Mouse (Mus musculus) left cerebral cortex, adult 8-10 months (tissue): ENCODE measurements around the gene Gtf2h2. TPM values are rescaled to one million over a fixed set of nuclear protein-coding genes. Genes with fewer than 3 reads are reported as not detected.
"Not testable (repeated sequence)": the region's sequence is repeated elsewhere in the genome, so short reads cannot be mapped to it uniquely, and the experiment has no call there.

Experiments
- DNase-seq, 2 experiments: peaks; one replicate each; pipeline ENCODE4 v3.0.0; 2022; ENCODE audit warnings: low spot score in 2 of 2
- total RNA-seq, 4 experiments: library from RNA; stranded (reverse); gene quantifications; 2 replicates each; pipeline ENCODE4 v1.2.4; 2022

The Gtf2h2 gene
- total RNA-seq, 4 experiments from 2014 or later: 35.2 to 43.7 (median 40.5) TPM

DNA sequence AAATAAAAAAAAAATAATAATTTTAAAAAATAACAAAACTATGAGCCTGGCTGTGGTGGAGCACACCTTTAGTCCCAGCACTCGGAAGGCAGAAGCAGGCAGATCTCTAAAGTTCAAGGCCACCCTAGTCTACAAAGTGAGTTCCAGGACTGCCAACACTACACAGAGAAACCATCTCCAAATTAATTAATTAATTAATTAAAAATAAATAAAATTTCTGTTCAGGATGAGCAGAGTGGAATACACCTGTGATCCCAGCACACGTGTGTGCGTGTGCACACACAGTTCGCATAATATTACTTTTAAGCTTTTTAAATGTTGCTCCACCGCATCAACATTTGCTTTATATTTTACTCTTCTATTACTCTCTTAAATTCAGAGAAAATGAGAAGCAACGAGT, 756 bp downstream of the Gtf2h2 start:
- DNase-seq: no peak

DNA sequence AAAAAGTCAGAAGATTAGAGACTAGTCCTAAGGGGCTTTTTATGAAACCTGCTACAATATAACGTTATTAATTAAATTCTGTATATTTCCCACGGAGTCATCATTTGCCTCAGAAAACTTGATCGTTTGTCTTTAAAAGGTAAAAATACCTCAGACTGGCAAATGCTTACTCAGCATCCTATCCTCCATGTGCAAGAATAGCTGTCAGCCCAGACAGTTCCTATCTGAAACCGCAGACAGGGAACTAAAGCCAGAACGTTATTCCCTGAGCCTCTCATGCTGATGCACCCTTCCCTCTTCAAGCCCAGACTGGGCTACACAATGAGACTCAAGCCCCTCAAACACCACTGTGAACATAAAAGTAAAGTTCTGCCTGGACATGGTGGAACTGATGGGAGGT, 2.0 kb downstream of the Gtf2h2 start:
- no peak for DNase-seq

DNA sequence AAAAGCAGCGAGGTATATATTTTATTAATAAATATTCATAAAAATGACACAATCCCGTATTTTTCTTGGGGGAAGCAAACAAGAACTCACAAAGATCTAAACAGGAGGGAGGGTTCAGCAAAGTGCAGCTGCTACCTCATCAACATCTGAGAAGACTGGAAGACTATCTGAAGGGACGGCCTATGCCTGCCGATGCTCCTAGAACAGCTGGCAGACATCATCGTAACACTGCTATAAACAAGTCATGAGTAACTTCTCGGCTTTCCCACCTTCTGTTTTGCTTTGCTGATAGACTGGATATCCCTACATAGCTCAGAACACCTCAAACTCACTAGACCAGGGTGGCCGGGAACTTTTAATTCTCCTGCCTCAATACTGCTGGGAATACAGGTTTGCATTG, 8.8 kb downstream of the Gtf2h2 start:
- DNase-seq: no peak

DNA sequence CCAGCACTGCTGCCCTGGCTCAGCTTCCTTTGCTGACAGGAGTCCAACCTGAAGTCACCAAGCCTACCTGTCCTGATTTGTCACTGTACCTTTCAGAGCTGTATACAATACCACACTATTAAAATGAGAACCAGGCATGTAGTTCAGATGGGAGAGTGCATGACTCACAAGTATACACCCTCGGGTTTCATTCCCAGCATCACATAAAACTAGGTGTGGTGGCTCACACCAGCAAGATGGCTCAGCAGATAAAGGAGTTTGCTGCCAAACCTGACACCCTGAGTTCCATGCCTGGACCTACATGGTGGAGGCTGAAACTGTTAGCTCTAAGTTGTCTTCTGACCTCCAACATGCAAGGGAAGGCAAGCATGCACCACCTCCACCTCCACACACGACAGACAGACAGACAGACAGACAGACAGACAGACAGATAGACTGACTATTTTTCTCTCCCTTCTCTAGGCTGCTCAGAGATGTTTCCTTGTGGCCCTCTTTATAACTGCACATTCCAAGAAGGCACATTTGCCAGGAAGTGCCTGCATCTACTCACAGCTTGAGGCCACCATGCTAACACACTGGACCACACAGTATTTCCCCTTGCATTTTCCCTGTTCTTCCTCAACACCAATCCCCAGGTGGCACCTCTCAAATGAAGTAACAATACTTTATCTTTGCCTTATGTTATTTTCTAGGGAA, 28.7 kb downstream of the Gtf2h2 start:
- DNase-seq: no peak

DNA sequence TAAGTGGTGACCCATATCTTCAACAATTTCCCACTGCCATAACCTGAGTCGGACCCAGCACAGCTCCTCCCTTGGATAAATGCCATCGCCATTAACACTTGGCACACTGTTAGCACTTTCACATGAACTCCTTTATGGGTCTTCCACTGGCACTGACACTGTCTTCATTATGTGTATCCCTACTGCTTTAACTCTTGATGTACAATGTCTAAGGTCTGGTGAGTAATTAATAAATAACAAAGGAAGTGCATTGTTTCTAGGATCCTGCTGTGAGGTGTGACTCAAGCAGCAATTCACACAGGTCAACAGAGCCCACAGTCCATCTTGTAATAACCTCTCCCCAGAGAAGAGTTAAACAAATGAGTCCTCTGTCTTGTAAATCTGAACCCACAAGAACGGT, 31.0 kb downstream of the Gtf2h2 start:
- DNase-seq: no peak

DNA sequence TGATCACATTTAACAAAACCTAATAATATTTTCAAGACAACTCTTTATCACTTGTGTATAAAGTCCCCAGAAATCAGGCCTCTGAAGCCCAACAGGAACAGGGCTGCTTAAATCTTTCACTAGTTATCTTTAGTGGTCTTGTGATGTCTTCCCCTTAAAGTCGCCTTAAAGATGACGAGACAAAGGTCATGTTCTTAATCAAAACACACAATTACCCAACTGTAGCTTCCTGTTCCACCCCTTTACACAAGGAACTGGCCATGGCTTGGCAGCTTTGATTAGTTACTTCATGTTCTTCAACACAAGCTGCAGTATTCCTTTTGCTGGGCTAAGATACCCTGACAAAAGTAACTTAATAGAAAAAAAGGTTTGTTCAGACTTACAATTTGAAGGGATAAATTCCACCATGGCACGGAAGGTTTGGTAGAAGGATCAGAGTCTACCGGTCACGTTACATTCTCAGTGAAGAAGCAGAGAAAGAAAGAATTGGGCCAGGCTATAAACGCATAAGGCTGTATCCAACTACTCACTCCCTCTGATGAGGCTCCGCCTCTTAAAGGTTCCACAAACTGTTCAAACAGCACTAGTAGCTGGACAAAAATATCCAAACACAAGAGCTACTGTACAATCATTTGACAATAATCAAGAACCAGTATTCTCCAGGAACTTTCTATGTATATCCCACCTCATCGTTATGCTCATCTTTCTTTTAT, 39.8 kb downstream of the Gtf2h2 start, which contains the start of gene Naip1:
Gene Naip1, minus strand, starts transcription at position 455 of the 713 bp plus-strand sequence.
- DNase-seq: not testable (repeated sequence)

DNA sequence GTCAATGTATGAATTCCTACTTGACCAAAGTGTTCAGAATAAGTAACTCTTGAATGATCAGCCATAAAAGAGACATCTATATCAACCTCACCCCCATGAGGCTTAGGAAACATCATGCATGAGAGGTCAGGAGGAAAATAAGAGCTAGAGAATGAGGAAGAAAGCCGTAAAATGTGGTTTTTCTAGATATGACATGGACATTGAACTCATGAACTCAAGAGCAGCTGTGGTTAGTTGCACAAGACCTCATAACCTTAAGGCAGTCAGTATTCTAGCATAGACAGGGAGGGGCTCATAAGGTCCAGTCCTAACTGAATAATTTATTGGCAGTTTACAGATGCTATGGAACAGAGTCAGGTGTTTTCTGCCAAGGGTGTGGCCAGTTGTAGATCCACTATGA, 42.9 kb downstream of the Gtf2h2 start:
- no peak for DNase-seq

DNA sequence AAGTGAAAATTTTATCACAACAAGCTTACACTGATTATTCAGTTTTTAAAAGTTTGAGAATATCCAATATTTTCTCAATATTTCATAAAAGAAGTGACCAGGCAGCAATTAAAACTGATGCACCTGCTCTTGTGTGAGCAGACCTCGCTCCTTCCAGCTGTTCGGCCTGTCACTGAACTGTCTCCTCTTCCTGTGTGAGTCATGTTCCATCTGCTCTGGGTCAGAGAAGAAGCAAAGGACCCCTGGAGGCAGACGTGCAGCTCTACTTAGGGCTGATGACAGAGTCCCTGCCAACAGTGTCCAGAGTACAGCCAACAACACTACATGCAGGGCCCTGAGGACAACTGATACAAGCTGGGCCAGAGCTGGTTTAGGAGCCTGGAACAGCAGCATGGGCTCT, 52.3 kb downstream of the Gtf2h2 start:
- no peak for DNase-seq

DNA sequence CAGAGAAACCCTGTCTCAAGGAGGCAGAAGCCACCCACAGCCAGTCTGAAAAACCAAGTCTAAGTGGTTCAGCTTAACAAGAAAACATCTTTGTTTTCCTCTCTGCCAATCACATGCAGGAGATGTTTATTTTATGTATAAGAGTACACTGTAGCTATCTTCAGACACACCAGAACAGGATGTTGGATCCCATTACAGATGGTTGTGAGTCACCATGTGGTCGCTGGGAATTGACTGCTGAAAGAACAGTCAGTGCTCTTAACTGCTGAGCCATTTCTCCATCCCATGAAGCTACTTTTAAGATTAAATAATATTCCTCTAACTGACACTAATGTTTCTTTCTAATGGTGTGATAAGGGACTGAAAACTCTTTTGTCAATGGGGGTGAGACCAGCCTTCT, 53.7 kb downstream of the Gtf2h2 start:
- DNase-seq: no peak

DNA sequence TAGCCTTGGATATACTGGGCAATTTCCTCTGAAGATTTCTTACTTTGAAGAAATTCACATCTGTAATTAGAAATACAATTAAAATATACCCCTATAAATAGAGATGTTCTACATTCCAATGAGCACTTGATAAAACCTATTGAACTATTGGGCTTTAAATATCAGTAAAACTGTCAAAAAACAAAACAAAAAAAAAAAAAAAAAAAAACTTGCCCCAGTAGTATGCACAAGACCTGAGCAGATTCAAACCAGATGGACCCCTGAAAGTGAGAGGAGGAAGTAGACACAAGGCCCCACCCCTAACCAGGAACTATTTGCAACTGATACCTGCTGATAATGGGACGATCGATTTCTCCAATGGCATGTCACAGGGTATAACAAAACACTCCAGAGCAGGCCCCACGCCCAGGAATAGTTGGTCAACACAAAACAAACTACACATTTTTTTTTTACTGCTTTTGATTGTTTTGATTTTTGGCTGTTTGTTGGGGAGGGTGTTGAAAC, 55.0 kb downstream of the Gtf2h2 start:
- DNase-seq: no peak

DNA sequence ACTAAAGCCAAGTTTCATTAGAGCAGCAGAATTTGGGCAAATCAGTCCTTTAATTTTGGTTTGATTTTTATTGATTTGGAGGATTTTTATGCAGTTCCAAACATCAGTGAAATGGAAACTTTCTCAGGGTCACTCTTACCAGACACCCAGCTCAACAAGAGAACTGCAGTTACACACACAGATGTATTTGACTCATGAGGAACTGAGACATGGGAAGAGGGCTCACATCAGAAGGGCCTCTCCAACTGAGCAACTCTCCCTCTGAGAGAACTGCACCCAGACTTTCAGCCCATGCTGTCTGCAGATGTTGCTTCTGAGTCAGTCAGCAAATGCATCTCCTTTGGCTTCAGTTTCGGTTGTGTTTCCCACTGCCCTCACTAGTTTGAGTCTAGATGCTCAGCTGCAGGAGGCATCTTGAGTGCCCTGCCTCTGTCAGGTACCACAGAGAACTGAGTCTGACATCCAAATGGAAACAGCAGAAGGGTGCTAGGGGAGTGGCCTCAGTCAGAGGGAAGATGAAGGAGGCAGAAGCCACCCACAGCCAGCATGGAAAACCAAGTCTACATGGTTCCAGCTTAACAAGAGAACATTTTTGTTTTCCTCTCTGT, 55.7 kb downstream of the Gtf2h2 start:
- not testable (repeated sequence) for DNase-seq

DNA sequence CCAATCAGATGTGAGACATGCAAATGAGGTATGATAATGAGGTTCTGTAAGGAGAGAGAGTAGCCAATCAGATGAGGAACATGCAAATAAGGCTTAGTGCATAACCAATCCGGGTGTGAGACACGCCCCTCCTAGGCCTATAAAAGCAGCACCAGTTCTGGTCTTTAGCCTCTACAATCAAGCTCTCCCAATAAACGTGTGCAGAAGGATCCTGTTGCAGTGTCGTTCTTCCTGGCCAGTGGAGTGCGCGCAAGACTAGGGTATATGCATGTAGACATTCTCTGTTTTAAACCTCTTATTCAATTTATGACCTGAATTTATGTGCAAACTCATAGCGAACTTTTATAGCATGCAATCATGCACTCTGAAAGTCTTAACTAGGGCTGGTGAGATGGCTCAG, 72.4 kb downstream of the Gtf2h2 start:
- not testable (repeated sequence) for DNase-seq

DNA sequence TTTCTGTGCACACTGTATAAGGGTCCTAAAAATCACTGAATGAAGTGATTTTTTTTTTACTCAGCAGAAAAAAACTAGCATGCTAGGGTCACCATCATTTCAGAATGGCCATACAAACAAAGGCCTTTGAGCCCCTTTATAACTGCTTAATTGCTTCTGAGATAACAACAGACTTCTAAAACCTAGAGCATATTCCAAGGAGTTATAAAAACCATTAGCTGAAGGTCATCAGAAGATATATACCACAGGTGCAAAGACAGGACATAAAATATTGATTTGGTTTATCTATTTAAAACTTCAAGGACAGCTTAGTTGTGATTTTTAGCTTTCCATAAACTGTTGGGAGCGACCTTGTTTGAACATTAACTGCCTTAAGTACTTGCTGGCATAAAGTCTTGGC, 78.0 kb downstream of the Gtf2h2 start:
- no peak for DNase-seq

Other genes with a start within 250 kb of the Gtf2h2 start
- 1 to 10 TPM in 2 of 4 experiments, under 1 TPM in 2; 0.23 to 1.5 (median 0.70) TPM for gene Naip5, start 246.3 kb downstream of the Gtf2h2 start, total RNA-seq
- gene Naip6, start 174.9 kb downstream of the Gtf2h2 start, total RNA-seq: under 1 TPM; 0.26 to 0.95 (median 0.55) TPM
- under 1 TPM; 0.11 to 0.23 (median 0.15) TPM for gene Naip1, start 39.7 kb downstream of the Gtf2h2 start, total RNA-seq
- gene Ocln, start 60.1 kb upstream of the Gtf2h2 start, total RNA-seq: 10 to 100 TPM in 1 of 4 experiments, 1 to 10 TPM in 3; 7.4 to 12.2 (median 8.2) TPM
- 1 to 10 TPM in 3 of 4 experiments, under 1 TPM in 1; 0.57 to 1.8 (median 1.5) TPM for gene Marveld2, start 124.4 kb upstream of the Gtf2h2 start, total RNA-seq
- gene Ak6, start 158.4 kb upstream of the Gtf2h2 start, total RNA-seq: 10 to 100 TPM; 71.1 to 90.0 (median 86.4) TPM
- gene Rad17, start 158.5 kb upstream of the Gtf2h2 start, total RNA-seq: 10 to 100 TPM; 15.1 to 16.0 (median 15.6) TPM
- 10 to 100 TPM; 27.6 to 38.4 (median 34.2) TPM for gene Taf9, start 159.0 kb upstream of the Gtf2h2 start, total RNA-seq
- under 1 TPM; 0.26 to 0.51 (median 0.46) TPM for gene Ccdc125, start 177.1 kb upstream of the Gtf2h2 start, total RNA-seq
- 10 to 100 TPM; 39.9 to 42.9 (median 41.5) TPM for gene Cdk7, start 238.4 kb upstream of the Gtf2h2 start, total RNA-seq